Mouse (Mus musculus) brain, embryonic 18.5 days (tissue): Measurements from ENCODE around the gene Rtp3.

Experiments used
- DNase-seq: peaks from one replicate; pipeline ENCODE4 v3.0.0-alpha.2; 2012; ENCODE audit warnings: low read depth, low spot score

Gene Rtp3

DNA sequence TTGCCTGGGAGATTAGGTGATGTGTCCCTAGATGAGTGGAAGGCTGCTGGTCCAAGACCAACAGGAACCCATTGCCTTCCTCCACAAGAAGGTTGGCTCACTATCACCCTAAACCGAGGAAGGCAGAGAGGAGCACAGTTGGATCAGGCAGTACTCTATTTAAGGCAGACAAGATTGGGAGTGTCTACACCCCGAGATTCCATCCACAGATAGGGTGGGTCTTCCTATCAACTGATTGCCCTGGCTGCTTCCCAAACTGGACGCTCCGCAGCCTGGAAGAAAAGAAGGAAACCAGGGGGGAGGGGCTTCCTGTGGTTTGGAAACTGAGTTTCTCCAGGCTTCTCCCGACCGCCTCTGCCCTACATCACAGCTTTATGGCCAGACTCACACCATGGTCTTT is at the start of gene Rtp3:
TSS of gene Rtp3 (minus strand) at position 380 of the 400 bp plus-strand sequence.
- DNase-seq: no peak

DNA sequence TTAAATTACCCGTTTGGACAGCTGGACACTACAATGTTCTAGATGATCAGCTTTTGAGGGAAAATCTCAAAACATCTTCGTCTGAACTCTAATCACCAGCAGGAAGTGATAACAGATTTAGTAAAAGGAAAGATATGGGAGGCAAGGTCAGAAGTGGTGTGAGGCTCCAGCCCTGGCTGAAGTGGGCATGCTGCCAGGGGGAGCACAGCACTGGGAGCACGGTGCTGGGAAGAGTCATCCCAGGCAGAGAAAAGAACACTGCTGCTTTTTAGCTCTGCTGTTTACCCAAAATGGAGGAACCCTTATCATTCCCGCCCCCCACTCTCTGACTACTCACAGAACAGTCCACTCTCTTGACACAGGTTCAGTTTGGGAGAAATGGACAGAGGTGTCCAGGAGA is 49.6 kb upstream of the Rtp3 start:
- DNase-seq: no peak

GRCm38 (mm10) chr9:111033717-111034116 is 43.3 kb upstream of the Rtp3 start:
- DNase-seq: no peak

DNA sequence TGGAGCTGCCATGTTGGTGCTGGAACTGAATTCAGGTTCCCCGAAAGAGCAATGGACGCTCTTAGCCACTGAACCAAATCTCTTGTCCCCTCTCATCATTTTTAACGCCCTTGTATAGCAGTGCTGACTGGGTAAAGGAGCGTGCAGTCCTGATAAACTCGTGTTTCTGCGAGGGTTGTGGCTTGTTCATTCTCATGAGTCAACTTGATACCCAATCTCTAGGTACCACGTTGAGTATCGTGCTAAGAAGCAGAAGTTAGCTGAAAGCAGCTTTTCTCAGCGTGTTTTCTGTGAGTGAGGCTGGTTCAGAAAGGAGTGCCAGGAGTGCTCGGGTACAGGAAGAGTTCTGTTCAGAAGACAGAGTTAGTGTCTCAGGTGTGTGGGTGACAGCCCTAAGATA is 36.4 kb upstream of the Rtp3 start:
- DNase-seq: no peak

- DNase-seq: no peak
Observed at GRCm38 (mm10) chr9:111019022-111019421, 28.6 kb upstream of the Rtp3 start, which contains the start of gene Ltf. TSS of gene Ltf (plus strand) at chr9:111019271.

- DNase-seq: no peak
Observed at GRCm38 (mm10) chr9:111015658-111016057, 25.3 kb upstream of the Rtp3 start.

DNA sequence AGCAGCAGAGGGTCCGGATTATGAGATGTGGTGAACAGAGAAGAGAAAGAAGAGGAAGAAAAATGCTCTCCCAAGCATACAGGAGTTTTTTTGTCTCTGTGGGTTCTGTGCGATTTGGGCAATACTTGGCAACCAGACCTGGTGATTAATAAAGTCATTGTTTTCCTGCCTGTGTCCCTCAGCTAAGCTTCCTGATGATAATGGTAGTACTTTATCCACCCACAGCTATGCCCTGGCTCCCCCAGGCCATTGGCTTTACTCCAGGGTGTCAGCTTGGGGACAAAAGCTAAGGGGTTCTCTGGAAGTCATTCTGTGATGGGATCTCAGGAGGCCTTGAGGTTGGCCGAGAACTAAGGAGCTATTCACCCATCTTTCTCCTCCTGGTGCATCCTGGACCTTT is 21.7 kb upstream of the Rtp3 start:
- no peak for DNase-seq

- DNase-seq: no peak
Observed at GRCm38 (mm10) chr9:111011550-111011949, 21.2 kb upstream of the Rtp3 start.

DNA sequence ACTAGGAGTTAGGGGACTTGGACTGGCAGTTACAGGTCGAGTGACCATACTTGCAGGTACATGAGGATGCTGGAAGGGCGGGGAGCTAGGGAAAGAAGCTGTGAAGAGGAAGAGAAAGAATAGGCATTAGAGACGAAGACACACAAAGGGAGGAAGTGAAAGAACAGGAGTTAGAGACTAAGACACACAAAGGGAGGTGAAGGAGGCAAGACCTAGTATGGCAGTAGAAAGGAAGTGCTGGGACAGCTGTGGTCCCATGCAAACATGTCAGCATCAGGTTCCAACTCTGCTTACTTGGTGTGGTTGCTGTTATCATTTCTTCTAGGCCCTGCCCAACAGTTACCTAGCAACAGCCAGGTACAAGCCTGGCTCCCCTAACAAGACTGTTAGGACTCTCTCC is 19.4 kb upstream of the Rtp3 start:
- DNase-seq: no peak

- no peak for DNase-seq
Observed at GRCm38 (mm10) chr9:111006544-111006943, 16.2 kb upstream of the Rtp3 start.

DNA sequence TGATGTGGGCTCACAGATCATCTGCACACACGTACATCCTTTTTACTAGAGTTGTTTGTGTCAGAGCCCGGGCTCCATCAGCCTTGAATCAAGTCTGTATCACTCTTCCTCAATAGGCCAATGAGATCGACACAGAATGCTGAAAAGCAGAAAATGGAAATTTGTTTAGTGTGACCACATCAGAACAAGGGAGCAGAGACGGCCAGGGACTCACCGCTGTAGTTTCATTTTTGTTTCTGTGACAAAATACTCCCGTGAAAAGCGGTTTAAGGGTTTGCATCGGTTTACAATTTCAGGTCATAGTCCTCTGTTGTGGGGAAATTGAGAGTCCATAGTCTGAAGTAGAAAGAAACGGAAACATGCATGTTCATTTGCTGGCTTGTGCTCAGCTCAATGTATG is 12.9 kb upstream of the Rtp3 start:
- DNase-seq: no peak

DNA sequence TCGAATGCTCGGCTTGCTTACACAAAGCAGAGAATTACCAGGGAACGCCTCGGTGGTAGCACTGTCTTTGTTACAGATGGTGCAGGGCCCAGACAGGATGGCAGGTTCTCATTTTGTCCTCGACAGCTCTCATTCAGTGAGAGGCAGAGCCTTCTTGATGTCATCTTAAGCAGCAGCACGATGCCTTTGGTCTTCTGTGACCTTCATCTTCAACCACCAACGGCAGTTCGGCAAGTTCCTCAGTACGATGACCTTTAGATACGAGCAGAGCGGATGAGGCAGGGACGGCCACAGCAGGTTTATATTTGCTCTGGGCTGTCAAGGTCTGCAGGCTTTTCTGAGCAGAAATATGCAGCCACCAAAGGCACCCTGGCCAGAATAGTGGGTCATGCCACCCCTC is 11.2 kb upstream of the Rtp3 start:
- no peak for DNase-seq

- DNase-seq: no peak
Observed at GRCm38 (mm10) chr9:110999856-111000255, 9.5 kb upstream of the Rtp3 start.

DNA sequence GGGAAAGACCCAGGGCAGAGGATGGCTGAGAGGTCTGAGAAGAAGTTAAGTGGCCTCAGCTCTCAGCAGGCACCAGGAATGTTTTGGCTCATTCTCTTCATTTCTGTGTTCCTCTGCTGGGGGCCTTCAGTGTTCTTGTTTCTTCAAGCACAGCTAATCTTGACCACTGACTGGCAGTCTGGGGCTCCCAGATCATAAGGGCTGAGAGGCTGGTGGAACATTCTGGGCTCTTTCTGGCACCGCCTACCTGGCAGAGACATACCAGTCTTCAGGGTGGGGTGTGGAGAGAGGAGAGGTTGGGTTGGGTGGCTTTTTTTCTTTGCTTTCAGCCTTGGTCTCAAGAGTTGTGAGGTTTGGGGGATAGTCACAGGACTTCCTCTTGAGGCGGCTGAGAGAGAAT is 8.7 kb upstream of the Rtp3 start:
- no peak for DNase-seq

GRCm38 (mm10) chr9:110997245-110997644 is 6.9 kb upstream of the Rtp3 start:
- no peak for DNase-seq

GRCm38 (mm10) chr9:110994716-110995172 is 4.4 kb upstream of the Rtp3 start:
- DNase-seq: peak; percentile 67

DNA sequence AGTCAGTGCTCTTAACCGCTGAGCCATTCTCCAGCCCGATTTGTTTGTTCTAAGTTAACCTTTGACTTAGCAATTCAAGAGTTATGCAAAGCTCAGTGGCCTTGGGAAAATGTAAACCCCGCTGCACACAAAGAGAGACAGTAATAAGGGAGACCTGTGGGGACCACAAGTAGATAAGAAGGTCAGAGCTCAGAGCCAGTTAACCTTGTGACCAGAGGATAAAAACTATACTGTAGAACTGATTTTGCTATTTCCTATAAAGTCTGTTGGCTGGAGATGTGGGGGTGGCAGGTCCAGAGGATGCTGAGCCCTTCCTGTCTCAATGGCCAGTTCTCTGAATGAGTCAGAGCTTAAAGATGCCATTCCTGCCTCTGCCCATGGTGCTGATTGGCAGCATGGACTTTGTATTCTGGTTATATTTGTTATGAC is 2.9 kb upstream of the Rtp3 start:
- DNase-seq: no peak

DNA sequence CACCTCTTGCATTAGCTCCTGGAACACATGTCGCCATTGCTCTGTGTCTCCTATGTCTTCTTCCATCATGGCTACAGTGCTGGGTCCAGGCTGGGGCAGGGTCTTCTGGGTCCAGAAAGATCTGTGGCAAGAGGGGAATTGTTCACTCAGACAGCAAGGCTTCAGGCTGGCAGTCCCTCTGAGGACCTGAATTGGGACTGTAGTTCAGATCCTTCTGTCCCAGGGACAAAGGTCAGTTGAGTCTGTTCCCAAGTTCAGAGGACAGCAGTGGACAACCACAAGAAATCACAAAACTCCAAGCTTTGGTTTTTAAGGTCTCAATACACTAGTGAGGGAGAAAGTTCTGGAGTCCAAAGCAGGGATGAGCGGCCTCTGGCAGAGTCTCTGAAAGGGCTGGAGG is 840 bp downstream of the Rtp3 start:
- no peak for DNase-seq

- DNase-seq: no peak
Observed at GRCm38 (mm10) chr9:110989141-110989540, 1.2 kb downstream of the Rtp3 start.

- DNase-seq: no peak
Observed at GRCm38 (mm10) chr9:110988078-110988477, 2.3 kb downstream of the Rtp3 start.

GRCm38 (mm10) chr9:110987331-110987730 is 3.1 kb downstream of the Rtp3 start:
- DNase-seq: no peak

DNA sequence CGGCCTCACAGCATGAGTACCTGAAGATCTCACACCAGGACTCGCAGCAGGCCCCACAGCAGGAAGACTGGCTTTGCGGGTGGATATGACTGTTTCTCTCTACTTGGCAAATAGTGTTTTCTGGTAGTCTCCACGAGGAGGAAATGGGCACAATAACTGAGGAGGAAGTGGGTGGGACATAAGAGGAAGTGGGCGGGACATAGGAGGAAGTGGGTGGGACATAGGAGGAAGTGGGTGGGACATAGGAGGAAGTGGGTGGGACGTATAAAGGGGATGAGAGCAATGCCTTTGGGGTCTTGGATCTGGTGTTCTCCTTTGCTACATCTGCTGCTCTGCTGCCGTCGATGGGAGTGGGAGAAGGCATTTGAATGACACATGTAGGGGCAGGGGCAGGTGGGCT is 4.4 kb downstream of the Rtp3 start:
- DNase-seq: no peak

DNA sequence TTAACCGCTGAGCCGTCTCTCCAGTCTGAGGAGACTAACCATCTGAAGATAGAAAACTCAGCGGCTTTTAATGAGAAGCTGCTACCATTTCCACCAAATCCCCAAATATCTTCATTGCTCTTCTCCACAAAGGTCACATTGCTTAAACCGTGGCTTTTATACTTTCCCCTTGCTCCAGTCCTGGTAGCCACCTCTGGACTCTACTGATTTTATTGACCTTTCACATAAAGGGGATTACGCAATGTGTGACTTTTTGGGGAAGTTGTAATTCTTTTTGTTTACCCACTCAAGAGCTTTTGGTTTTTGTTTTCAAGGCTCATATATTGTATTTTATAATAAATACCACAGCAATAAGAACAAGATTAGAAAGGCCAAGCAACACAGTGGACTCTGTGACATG is 4.8 kb downstream of the Rtp3 start:
- no peak for DNase-seq

DNA sequence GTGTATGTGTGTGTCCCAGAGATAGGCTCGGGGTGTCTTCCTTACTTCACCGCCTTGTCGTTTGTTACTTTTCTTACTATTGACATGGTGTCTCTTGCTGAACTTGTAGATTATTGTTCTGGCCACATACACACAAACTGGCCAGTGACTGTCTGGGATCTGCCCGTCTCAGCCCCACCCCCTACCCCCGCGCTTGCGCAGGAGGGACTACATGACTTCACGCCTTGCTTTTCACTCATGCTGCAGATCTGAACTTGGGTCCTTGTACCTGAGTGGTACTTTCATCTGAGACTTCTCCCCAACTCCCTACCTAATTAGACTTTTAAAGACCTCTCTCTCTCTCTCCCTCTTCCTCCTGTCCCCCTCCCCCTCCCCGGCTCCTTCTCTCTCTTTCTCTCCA is 6.3 kb downstream of the Rtp3 start:
- no peak for DNase-seq

- no peak for DNase-seq
Observed at GRCm38 (mm10) chr9:110982351-110982750, 8.0 kb downstream of the Rtp3 start.
